Mouse (Mus musculus): Measurements from ENCODE around the gene Scaf4. TPM values are rescaled to one million over a fixed set of nuclear protein-coding genes. Genes with fewer than 3 reads are reported as not detected.

The Scaf4 gene
- total RNA-seq (2021) = 10 to 100 TPM; 26.9 to 28.3 TPM
- long read RNA-seq, experiment 1, full-length matches to known transcripts = 3 of 13 reads
- long read RNA-seq, experiment 1, partial matches to known transcripts = 5 of 13 reads
- long read RNA-seq, experiment 1, other reads (novel, unspliced or antisense) = 5 of 13 reads
- long read RNA-seq, experiment 2, partial matches to known transcripts = 3 of 4 reads
- long read RNA-seq, experiment 2, other reads (novel, unspliced or antisense) = 1 of 4 reads

DNA sequence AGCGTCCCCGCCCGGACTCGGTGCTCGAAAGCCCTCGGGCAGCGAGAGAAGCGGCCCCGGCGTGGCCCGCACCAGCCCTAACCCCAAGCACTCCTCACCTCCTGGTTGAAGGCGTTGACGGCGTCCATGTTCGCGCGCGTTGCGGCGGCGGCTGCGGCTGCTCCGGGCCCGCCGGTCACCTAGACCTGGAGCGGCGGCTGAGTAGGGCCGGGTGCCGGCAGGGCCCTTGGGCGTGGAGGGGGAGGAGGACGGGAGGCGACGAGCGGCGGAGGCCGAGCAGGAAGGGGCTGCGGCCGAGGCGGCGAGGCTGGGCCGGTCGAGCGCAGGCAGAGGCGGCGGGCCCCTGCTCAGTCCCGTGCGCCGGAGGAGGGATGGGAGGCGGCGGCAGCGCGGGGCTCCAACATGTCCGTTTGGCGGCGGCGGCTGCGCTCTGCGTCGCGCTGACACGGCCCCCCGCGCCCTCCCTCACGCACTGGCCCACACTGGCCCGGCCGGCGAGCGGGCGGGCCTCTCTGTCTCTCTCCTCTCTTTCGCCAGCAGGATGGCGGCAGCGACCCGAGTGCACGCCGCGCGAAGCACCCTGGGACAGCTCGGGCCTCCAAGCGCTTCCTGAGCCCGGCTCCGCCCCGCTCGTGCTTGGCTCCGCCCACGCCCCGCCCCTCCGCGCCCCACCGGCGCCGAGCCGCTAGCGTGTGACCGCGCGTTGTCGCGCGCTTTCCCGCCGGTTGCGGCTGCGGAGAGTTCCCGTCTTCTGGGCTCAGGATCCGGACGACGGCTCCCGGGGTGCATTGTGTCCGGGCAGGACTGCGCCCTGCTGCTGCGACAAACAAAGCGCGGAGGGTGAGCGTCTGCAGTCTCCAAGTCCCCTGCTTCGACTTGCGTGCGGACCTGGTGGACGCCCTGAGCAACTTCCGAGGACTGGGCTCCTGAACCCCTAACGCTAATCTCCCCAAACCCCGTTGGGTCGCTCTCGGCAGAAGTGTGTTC, at the start of gene Scaf4:
Gene Scaf4, minus strand, starts transcription at position 599 of the 987 bp plus-strand sequence.
- peak; percentile 98 for DNase-seq
- intact Hi-C loops (cut with DNase I) = loop anchor here (2.0 to 10.0 kb wide), 2 partner anchors 63 to 761 kb away; partner anchors contain the start of genes Paxbp1 and Sod1

DNA sequence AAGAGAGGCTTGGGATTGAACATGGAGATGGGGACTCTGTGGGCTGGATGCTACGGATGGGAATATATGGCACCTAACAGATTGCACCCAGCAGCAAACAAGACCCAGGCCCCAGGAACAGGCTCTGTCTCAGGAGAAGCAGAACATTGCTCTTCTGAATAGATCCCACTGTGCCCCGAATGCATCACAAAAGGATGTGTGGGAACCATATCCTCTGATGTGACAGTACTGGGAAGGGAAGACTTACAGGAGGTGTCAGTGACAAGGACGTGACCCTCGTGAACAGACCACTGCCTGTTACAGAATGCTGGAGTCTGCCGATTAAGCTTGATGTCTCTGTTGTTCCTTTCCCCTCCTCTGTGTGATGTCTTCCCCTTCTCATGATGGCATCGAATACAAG, 48.2 kb upstream of the Scaf4 start:
- intact Hi-C loops (cut with DNase I) = no loop called here
- DNase-seq = no peak

DNA sequence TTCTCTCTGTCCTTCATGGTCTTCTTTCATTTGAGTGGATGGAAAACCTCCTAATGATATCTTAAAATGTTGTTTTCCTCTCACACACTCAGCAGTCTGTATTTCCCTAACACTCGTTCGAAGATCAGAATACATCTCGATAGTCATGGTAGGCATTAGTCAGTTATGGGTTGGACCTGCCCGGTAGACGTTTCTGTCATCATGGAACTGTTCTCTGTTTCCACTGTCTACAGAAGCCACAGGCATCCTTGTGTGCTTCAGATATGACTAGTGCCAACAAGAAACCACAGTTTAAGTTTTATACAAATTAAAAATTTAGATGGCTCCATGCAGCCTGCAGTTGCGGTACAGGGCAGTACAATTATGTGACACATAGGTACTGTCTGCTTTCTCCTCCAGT, 46.7 kb upstream of the Scaf4 start:
- intact Hi-C loops (cut with DNase I) = no loop called here
- no peak for DNase-seq

DNA sequence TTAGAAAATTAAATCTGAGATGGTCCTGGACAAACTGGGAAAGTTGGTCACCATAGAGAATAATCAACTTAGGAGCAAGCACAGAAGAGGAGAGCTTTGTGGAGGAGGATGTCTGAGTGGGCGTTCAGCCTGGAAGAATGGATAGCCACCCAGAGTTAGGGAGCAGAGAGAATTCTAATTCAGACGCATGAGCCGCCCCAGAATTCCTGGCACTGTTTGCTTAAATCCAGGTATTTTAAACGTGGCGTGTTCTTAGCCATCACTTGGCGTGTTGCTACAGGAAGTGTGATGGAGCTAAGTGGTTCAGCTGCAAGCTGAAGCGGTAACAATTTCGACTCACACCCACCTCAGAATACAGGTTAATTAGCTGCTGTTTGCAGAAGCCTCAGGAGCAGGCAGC, 45.2 kb upstream of the Scaf4 start:
- DNase-seq = no peak

DNA sequence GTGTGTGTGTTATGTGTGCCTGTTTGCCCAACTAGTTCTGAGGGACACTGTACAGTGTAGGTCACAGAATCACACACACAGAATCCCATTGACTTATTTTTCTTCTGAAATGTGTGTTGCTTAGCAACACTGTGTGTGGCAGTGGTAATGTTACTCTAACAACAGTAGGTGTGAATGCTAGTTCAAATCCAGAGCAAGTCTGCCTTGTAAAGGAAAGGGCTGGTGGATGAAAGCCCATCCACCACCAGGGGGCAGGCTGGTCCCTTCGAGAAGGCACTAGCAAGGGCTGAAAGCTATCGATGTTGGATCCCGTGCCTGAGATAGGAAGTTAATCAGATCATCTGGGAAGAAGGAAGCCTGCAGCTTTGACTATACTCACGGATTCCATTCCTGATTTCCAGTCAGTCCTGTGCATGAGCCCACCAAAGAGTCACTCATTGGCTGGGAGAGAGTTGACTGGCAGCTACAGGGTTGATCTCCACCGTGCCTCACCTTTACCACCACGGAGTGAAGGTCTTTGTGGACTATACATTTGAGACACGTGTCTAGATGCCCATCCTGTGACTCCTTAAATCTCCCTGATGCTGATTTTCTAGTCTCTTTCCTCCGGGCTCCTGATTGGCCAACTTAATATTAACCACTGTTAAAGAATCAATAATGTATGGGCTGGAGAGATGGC, 38.7 kb upstream of the Scaf4 start:
- intact Hi-C loops (cut with DNase I) = loop anchor here (2.0 kb wide), 1 partner anchor 390 kb away; no protein-coding TSS in a partner anchor
- DNase-seq = peak; percentile 86 to 90

More for the DNA sequence above, 45.2 kb upstream of the Scaf4 start:
- intact Hi-C loops (cut with DNase I) = no loop called here

DNA sequence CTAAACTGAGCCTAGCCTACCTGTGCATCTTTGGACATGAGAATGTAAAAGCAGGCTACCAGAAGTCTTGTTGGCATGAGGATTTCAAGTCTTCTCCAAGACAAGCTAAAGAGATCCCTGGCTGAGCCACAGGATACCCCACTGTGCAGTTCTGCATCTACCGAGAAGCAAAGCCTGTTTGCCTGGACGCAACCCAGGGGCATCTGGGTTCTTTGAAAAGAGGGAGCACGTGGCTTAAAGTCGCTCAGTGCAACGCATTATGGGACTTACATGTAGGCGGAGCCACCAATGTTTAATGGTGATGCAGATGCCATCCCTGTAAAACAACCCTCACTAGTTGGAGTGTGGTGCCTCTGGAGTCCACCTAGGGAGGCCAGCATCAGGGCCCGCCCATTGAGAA, 35.0 kb upstream of the Scaf4 start:
- intact Hi-C loops (cut with DNase I) = no loop called here
- no peak for DNase-seq

DNA sequence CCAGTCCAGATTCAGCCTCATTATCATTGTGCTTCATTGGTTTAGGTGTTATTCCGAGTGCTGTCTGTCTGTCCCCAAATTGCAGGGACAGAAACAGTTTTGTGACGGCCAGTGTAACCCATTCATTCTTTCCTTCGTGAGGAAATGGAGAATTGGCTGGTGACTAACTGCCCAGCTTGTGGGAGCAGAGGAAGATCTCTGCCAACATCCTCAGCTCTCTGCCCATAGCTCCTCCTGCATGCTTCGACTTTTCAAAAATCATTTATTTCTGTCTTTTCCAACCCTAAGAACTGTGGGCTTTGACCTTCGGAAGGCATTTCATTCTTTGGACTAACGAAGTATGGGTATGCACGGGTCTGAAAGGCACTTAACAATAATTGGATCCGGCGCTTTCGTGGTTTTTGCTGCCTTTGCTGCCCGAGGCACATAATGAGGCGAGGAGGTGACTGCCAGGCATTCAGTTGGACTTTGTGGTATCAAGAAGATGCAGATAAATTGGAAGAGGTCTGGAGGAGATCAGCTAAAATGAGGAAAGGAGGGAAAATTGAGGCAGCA, 34.1 kb upstream of the Scaf4 start:
- no peak for DNase-seq
- intact Hi-C loops (cut with DNase I) = no loop called here

DNA sequence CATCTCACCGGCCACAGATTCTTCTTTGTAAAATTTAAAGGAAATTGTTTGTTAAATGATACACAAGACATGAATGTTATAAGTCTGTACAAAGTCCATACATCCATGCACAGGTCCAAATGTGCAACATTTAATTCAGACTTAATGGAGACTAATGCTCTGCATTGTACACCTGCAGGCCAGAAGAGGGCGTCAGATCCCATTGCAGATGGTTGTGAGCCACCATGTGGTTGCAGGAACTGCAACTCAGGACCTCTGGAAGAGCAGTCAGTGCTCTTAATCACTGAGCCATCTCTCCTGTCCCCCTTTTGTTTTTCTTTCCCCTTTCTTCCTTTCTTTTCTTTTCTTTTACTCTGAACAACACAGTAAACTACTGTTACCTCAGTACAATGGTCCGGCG, 33.5 kb upstream of the Scaf4 start:
- DNase-seq = no peak
- intact Hi-C loops (cut with DNase I) = no loop called here

DNA sequence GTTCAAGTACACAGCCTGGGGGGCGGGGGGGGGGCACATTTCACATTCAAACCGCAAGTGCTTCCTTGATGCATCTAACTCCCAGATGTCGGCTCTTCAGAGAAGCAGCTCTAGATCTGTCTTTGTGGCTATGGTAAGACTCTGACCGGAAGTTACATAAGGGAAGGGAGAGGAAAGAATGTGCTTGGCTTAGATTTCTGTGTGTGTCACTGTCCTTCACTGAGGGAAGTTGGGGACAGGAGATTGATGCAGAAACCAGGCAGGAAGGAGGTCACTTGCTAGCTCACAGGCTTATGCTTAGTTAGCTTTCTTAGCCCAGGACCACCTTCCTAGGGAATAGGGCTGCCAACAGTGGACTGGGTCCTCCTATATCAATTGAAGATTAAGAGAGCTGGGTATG, 31.6 kb upstream of the Scaf4 start:
- DNase-seq = no peak
- intact Hi-C loops (cut with DNase I) = no loop called here

DNA sequence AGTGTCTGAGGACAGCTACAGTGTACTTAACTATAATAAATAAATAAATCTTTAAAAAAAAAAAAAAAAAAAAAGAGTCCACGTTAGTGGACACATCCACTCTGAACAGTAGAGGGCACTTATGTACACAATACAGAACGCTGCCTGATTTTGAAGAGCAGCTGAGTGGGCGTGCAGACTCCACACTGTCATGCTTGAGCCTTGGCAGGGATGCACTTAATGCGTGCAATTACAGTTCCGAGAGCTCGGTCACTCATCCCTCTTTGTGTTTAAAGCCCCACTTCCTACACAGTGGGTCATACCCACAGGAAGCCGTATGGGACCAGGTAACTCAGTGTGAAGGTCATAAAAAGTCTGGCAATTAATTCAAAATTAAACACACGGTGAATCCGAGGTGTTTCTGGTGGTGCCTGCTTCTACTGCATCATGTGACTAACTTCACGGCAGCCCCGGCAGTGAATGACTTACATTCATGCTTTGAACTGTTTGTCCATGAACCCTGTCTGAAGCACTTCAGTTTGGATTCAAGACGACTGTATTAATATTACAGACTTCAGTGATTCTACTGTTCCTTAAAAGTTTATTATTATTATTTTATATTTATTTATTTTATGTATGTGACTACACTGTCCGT, 28.3 kb upstream of the Scaf4 start:
- peak in 1 of 2 experiments; percentile 31 for DNase-seq
- intact Hi-C loops (cut with DNase I) = no loop called here

DNA sequence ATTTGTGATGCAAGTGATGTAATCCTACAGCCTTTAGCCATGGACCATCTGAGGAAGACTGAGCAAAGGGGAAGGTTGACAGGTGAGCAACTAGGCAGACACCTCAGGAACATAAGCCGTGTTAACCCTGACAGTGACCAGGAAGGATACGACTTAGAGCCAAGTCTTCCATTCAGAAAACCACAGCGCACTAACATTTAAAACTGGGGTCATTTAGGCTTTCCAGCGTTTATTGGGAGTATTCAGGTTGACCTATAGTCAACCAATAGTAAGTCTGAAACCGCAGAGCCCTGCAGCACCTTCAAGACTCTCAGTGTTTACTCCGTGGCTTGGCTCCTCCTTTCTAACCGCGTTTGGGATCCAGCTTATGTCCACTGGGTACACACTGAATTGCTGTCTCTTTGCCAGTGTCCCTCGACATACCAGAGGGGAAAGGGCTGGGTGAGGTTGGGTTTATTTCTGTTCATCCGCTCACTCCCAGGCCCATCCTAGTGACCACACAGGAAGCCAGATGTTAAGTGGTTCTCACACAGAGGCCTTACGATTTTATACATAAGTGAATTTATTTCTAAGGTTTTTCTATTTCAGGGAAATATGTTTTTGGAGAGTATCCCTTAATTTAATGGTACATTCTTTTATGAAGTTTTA, 26.3 kb upstream of the Scaf4 start:
- intact Hi-C loops (cut with DNase I) = no loop called here
- DNase-seq = no peak

DNA sequence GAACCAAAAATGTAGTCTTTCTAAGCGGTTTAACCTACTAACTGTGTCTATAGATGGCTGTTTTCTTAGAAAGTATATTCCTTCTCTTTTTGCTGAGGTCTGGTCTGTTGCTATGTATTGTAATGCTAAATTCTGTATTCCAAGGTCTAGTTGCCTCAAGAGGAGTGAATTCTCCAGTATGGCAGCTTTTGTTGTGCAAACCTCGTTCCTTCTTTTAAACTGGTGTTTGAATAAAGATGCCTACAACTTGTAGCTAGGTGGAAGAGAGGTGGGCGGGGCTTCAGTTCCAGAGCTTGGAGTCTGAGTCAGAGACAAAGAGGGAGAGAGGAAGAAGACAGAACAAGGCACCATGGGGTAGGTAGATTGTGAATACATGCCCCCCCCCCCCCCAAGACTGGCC, 25.5 kb upstream of the Scaf4 start:
- intact Hi-C loops (cut with DNase I) = no loop called here
- DNase-seq = no peak

DNA sequence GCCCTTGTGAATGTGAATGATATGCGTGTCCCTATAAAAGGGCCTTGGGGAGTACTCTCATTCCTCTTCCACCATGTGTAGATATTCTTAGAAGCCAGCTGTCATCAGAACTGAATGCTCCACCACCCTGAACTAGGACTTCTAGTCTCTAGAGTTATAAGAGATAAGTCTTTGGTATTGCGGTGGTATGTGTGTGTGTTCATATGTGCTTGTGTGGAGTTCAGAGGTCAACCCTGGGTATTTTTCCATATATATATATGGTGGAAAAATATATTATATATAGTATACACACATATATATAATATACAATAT, 19.6 kb upstream of the Scaf4 start:
- intact Hi-C loops (cut with DNase I) = no loop called here

DNA sequence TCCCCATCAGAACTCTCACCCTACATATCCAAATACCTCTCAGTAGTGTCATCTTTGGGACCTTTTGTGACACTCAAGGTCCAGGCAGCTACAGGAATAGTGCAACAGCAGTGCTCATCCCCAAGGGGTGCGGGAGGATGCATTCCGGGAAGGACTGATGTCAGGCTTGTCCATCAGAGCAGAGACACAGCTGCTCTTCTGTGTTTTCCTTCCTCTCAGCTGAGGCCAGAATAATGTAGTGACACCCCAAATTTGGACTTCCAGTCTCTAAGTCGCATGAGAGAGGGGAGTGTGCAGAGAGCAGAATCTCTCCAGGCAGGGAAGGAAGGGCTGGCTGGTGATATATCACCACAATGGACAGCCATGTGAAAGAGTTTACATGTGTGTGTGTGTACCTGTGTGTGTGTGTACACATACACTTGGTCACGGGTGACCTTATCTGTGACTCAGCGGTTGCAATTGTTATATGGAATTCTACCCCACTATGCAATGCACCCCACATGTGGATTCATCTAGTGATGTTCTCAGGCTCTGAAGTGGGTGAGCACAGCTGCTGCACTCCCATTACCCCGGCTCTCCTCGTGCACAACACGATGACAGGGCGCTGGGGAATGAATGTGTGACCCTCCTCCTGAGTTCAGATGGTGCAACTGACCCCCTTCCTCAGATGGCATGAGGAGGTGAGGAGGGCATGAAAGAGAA, 19.1 kb upstream of the Scaf4 start:
- no peak for DNase-seq
- intact Hi-C loops (cut with DNase I) = no loop called here

More for the DNA sequence above, 19.6 kb upstream of the Scaf4 start:
- DNase-seq = no peak

DNA sequence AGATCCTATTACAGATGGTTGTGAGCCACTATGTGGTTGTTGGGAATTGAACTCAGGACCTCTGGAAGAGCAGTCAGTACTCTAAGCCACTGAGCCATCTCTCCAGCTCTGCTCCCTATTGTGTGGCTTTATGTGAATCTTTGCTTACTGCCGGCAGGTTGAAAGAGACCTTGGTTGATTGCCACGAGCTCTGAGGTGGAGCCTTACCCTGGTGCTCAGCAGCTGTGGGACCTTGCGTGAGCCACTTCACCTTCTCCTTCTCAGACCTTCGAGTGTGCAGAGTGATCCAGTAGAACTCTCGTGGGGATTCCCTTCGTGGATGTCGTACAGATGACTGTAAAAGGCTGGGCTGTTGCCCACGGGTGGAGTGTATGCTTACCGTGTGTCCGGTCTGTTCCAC, 17.4 kb upstream of the Scaf4 start:
- DNase-seq = no peak
- intact Hi-C loops (cut with DNase I) = no loop called here

DNA sequence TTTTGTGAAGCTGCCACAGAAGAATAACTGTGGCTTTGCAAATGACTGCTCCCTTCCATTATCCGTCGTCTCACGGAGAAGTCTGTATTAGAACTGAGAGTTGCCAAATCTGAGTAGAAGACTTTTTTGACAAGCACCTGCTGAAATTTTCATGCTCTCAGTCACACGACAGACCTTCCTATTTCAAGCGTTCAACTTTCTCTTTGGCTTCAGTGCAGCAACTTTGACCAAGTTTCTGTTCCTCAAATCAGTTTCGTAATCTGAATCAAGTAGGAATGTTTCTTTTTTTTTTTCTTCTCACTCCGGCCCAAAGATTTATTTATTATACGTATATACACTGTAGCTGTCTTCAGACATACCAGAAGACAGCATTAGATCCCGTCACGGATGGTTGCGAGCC, 16.6 kb upstream of the Scaf4 start:
- intact Hi-C loops (cut with DNase I) = no loop called here
- DNase-seq = no peak

DNA sequence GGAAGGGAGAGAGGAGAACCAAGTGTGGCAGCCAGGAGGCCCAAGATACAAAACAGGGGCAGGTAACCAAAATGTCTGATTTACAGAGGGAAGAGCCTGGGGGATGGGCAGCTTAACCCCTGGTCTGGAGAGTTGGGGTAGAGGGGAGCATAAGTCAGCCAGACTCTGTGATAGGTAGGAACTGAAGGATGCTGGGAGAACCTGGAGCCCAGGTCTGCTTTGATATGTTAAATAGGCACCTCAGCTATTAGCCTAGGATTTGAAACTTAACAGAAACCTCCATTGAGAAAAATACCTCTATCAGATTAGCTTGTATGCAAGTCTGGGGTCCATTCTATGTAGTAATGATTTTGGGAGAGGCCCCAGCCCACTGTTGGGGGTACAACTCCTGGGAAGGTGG, 15.3 kb upstream of the Scaf4 start:
- intact Hi-C loops (cut with DNase I) = no loop called here
- DNase-seq = no peak

DNA sequence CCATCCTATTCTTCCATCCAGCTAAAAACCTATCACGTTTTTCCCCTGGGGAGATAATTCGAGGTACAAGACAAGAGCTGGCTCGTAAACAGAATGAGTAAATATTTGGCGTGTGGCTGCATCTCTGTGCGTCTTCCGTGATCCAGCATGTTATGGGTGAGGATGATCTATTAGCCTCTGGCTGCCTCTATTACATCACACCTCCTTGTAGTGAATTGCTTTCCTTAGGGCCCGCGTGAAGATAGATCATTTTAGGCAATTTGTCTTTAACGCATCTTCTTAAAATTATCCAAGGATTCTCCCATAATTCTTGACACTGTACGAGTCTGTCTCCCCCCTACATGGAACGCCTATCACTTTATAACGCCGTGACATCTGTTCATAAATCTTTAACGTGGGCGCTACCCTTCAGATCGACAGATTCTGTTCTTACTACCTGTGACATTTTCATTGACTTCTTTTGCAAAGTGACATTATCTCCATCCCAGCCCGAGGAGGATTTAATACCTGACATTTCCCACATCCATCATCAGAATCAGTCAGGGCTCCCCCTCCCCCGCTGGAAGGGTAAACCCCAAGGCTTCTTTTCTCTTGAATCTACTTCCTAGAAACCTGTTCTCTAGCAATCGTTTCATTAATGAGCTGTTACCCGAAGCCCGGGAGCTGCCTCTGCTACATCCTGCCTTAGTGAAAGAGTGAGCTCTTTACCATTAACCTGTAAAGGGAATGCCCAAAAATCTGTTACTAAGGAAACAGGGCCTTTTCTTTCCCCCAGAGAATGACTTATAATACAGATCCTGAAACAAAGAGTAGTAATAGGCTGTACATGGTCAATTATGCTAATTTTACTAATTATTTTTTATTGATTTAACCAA, 14.4 kb upstream of the Scaf4 start:
- DNase-seq = no peak
- intact Hi-C loops (cut with DNase I) = no loop called here
